Mouse (Mus musculus): ENCODE measurements around the gene Stat5b. TPM values are rescaled to one million over a fixed set of nuclear protein-coding genes. Genes with fewer than 3 reads are reported as not detected.

Gene Stat5b
- polyA plus RNA-seq, 1 experiment = 33.2 TPM

DNA sequence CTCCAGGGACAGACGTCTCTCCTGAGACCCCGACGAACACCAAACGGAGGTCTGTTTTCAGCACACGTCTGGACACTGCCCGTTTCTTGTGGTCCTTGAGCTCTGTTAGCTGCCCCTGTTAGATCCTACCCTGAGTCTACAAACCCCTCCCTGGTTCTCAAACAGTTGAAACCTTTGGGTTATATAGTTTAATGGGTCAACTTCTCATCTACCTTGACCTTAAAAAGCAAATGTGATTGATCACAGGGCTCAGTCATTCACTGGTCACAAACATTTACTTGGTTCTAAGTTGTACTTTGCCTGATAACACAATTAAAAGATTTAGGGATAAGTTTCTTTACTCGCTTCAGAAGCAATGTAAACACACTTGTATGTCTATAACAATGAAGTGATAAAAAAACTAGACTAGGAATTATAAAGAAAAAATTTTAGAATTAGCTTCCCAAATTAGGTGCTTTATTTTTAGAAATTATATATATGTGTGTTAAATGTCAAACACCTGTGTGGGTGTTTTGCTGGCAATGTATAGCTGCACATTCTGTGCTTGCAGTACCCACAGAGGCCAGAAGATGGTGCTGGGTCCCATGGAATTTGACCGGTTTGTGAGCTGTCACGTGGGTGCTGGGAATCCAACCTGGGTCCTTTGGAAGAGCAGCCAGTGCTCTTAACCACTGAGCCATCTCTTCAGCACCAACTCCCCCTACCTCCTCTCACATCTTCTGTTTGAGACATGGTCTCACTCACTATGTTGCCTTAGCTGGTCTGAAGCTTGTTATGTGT is 13.4 kb downstream of the Stat5b start:
- Histone ChIP-seq H3K4me3 (ENCODE audit: extremely low read depth, insufficient read depth, insufficient read length) (no peak overlapping the region), H3K27ac (ENCODE audit: insufficient read depth, low read length) (no peak overlapping the region), H3K27me3 (ENCODE audit: control insufficient read depth, insufficient read depth, low read length) (no peaks in the 10 kb centered on the region), H3K4me1 (ENCODE audit: control insufficient read depth, insufficient read depth, insufficient read length) (peaks cover 6% of the 10 kb centered on the region; the same call in 1 of the 2 replicates), H3K36me3 (ENCODE audit: control insufficient read depth, insufficient read depth, low read length) (peaks cover 1% of the 10 kb centered on the region)
- no peak for DNase-seq (ENCODE audit: low read depth in 1 of 2, low spot score in 2 of 2)
- WGBS = 95% methylated on average over 9 of the region's 9 CpGs
- TF ChIP-seq CTCF (IDR thresholded peaks at IDR 0.05; ENCODE audit: extremely low read depth, insufficient read depth, insufficient read length, insufficient replicate concordance) = no peak
- TF ChIP-seq POLR2A (IDR thresholded peaks at IDR 0.05; ENCODE audit: low read depth, low read length) = no peak

- H3K27ac ChIP-seq (ENCODE audit: insufficient read depth, low read length) = no peak overlapping the region
- WGBS = 67% methylated on average over 7 of the region's 7 CpGs
- no peak overlapping the region for H3K4me3 ChIP-seq (ENCODE audit: extremely low read depth, insufficient read depth, insufficient read length)
- peak; percentile 18; the same call in 1 of the 2 replicates for TF ChIP-seq CTCF (IDR thresholded peaks at IDR 0.05; ENCODE audit: extremely low read depth, insufficient read depth, insufficient read length, insufficient replicate concordance)
- no peak for TF ChIP-seq POLR2A (IDR thresholded peaks at IDR 0.05; ENCODE audit: low read depth, low read length)
- no peaks in the 10 kb centered on the region; the same call in 1 of the 2 replicates for H3K36me3 ChIP-seq (ENCODE audit: control insufficient read depth, insufficient read depth, low read length)
- DNase-seq (ENCODE audit: low read depth in 1 of 2, low spot score in 2 of 2) = no peak
- no peaks in the 10 kb centered on the region for H3K4me1 ChIP-seq (ENCODE audit: control insufficient read depth, insufficient read depth, insufficient read length)
- no peaks in the 10 kb centered on the region for H3K27me3 ChIP-seq (ENCODE audit: control insufficient read depth, insufficient read depth, low read length)
These were observed 17.1 kb downstream of the Stat5b start for GRCm38 (mm10) chr11:100833466-100833865.

DNA sequence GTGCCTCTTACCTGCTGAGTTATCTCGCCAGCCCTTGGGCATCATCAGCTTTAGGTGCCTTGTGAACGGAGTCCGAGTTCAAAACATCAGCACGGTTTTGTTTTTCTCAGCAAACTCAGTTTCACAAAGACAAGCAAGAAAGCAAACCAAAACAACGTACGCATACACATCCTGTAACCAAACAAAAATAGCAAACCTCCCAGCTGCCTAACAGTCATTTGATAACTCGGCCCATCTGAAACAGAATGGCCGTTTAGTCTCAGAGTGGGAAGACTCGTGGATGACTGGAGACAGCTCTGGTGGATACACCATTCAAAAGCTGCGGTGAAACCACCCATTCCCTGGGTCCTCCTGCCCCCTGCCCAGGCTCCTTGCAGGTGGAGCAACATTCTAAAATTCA is 19.1 kb downstream of the Stat5b start:
- Histone ChIP-seq H3K36me3 (ENCODE audit: control insufficient read depth, insufficient read depth, low read length) (no peaks in the 10 kb centered on the region), H3K27me3 (ENCODE audit: control insufficient read depth, insufficient read depth, low read length) (no peaks in the 10 kb centered on the region), H3K4me1 (ENCODE audit: control insufficient read depth, insufficient read depth, insufficient read length) (peaks cover 3% of the 10 kb centered on the region; the same call in 1 of the 2 replicates), H3K27ac (ENCODE audit: insufficient read depth, low read length) (no peak overlapping the region), H3K4me3 (ENCODE audit: extremely low read depth, insufficient read depth, insufficient read length) (no peak overlapping the region)
- TF ChIP-seq POLR2A (IDR thresholded peaks at IDR 0.05; ENCODE audit: low read depth, low read length) = no peak
- no peak for TF ChIP-seq CTCF (IDR thresholded peaks at IDR 0.05; ENCODE audit: extremely low read depth, insufficient read depth, insufficient read length, insufficient replicate concordance)
- 76% methylated on average over 10 of the region's 10 CpGs for WGBS
- DNase-seq (ENCODE audit: low read depth in 1 of 2, low spot score in 2 of 2) = no peak

DNA sequence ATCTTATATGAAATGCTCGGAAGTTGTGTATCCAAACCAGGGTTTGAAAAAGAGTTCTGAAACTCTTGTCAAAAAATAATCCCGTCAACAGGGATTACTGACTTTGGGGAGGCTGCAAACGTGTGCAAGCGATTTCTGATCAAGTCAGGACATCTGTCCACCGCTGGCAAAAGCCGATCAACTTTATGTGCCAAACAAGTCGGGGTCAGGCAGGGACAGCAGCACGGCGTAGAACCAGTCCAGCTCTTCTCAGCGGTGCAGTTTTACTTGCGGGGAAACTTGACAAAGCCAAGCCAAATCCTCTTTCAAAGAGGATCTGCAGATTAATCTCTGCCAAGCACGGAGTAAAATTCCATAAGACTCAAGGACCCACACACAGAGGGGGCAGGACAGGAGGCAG is 20.8 kb downstream of the Stat5b start:
- H3K36me3 ChIP-seq (ENCODE audit: control insufficient read depth, insufficient read depth, low read length) = no peaks in the 10 kb centered on the region
- H3K4me1 ChIP-seq (ENCODE audit: control insufficient read depth, insufficient read depth, insufficient read length) = peaks cover 16% of the 10 kb centered on the region; the same call in 1 of the 2 replicates
- H3K27ac ChIP-seq (ENCODE audit: insufficient read depth, low read length) = no peak overlapping the region
- no peak for TF ChIP-seq POLR2A (IDR thresholded peaks at IDR 0.05; ENCODE audit: low read depth, low read length)
- TF ChIP-seq CTCF (IDR thresholded peaks at IDR 0.05; ENCODE audit: extremely low read depth, insufficient read depth, insufficient read length, insufficient replicate concordance) = no peak
- WGBS = 88% methylated on average over 12 of the region's 12 CpGs
- no peaks in the 10 kb centered on the region for H3K27me3 ChIP-seq (ENCODE audit: control insufficient read depth, insufficient read depth, low read length)
- no peak overlapping the region for H3K4me3 ChIP-seq (ENCODE audit: extremely low read depth, insufficient read depth, insufficient read length)
- no peak for DNase-seq (ENCODE audit: low read depth in 1 of 2, low spot score in 2 of 2)

DNA sequence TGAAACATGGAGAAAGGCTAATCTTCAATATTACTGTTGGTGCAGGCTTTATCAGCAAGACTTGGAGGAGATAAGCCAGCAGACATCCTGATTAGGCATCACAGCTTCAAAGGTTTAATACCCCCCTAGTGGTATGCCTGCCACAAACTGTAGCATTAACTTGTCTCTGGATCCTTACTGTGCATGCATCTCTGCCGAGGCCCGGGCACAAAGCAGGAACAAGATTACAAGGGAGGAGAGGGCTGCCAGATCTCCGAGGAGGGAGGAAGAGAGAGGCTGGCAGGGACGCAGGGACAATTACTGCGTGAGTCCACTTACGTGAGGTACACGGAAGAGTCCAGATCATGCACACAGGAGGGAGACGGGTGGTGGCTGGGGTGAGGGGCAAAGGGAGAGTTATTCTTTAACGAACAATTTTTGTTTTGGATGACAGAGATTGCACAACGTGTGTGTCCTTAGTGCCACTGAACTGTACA is 21.8 kb downstream of the Stat5b start:
- Histone ChIP-seq H3K4me1 (ENCODE audit: control insufficient read depth, insufficient read depth, insufficient read length) (peaks cover 24% of the 10 kb centered on the region; the same call in 1 of the 2 replicates), H3K36me3 (ENCODE audit: control insufficient read depth, insufficient read depth, low read length) (no peaks in the 10 kb centered on the region), H3K27ac (ENCODE audit: insufficient read depth, low read length) (no peak overlapping the region), H3K4me3 (ENCODE audit: extremely low read depth, insufficient read depth, insufficient read length) (no peak overlapping the region), H3K27me3 (ENCODE audit: control insufficient read depth, insufficient read depth, low read length) (no peaks in the 10 kb centered on the region)
- TF ChIP-seq POLR2A (IDR thresholded peaks at IDR 0.05; ENCODE audit: low read depth, low read length) (no peak), CTCF (IDR thresholded peaks at IDR 0.05; ENCODE audit: extremely low read depth, insufficient read depth, insufficient read length, insufficient replicate concordance) (no peak)
- DNase-seq (ENCODE audit: low read depth in 1 of 2, low spot score in 2 of 2) = no peak
- 52% methylated on average over 10 of the region's 10 CpGs for WGBS

DNA sequence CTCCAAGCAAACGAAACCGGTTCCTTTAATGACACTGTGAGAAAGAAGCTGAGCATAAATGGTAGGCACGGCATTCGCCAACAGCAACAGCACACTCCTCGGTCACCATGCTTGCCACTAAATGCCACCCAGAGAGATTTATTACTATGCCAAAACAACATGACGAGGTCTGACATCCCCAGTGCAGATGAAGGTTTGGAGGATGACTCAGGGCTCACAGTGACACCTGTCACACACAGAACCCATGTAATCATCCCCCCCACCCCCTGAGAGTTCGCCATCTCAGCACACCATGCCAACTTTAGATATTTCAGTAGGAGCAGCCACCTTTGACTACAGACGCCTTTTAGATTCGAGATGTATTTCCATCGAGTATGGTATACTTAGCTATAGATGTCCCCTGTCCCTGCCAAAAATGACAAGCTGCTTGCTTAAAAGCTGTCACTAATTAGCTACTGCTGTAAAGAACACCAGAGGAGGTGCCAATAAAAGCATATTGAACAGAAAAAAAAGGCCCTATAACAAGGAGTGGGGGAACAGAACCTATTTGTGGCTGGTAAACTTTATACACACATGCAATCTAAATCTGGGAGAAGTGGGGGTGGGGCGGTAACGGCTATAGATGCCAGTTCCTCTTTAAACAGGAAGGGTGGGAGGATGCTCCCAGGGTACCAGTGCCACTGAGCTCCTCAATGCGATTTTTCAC is 24.2 kb downstream of the Stat5b start:
- Histone ChIP-seq H3K4me1 (ENCODE audit: control insufficient read depth, insufficient read depth, insufficient read length) (peaks cover 25% of the 10 kb centered on the region; the same call in 1 of the 2 replicates), H3K27ac (ENCODE audit: insufficient read depth, low read length) (peak overlapping the region; percentile 18; the same call in 1 of the 2 replicates), H3K27me3 (ENCODE audit: control insufficient read depth, insufficient read depth, low read length) (no peaks in the 10 kb centered on the region), H3K36me3 (ENCODE audit: control insufficient read depth, insufficient read depth, low read length) (no peaks in the 10 kb centered on the region), H3K4me3 (ENCODE audit: extremely low read depth, insufficient read depth, insufficient read length) (no peak overlapping the region)
- WGBS = 30% methylated on average over 13 of the region's 13 CpGs
- TF ChIP-seq CTCF (IDR thresholded peaks at IDR 0.05; ENCODE audit: extremely low read depth, insufficient read depth, insufficient read length, insufficient replicate concordance) (no peak), POLR2A (IDR thresholded peaks at IDR 0.05; ENCODE audit: low read depth, low read length) (no peak)
- DNase-seq (ENCODE audit: low read depth in 1 of 2, low spot score in 2 of 2) = peak in 1 of 2 experiments; percentile 78

Data from spleen, adult 2 months (tissue).